ENCODE assay signal across 8 mouse cellular contexts in genomic region chr11:79253542-79254390, GRCm38 (mm10). TPM values are rescaled to one million over a fixed set of nuclear protein-coding genes. Genes with fewer than 3 reads are reported as not detected.
DNase-seq lines count a peak whose midpoint lies in the region; ATAC-seq and TF ChIP-seq lines count a peak whose summit lies in the region.

No protein-coding gene starts in this region.

- H3K27me3 ChIP-seq in midbrain, embryonic 15.5 days (replicated peaks), result no peaks in the 10 kb centered on the region
- H3K27me3 ChIP-seq in stomach, postnatal 0 days (ENCODE audit: control insufficient read depth, insufficient read depth, low read length), result no peaks in the 10 kb centered on the region

- peak overlapping the region; percentile 98 for H3K27ac ChIP-seq in midbrain, embryonic 15.5 days
- peak overlapping the region; percentile 97 for H3K27ac ChIP-seq in stomach, postnatal 0 days (replicated peaks)

- peak; percentile 64 for ATAC-seq in midbrain, embryonic 15.5 days (replicated peaks)
- peak; percentile 65 for ATAC-seq in stomach, postnatal 0 days (ENCODE audit: low FRiP score, low TSS enrichment)

- no peak for TF ChIP-seq EP300 in stomach, postnatal 0 days (optimal IDR thresholded peaks at IDR 0.05)

- H3K4me1 ChIP-seq in midbrain, embryonic 15.5 days, result peaks cover 28% of the 10 kb centered on the region
- H3K4me1 ChIP-seq in stomach, postnatal 0 days (replicated peaks; ENCODE audit: control insufficient read depth, insufficient read depth), result no peaks in the 10 kb centered on the region

- H3K4me2 ChIP-seq in midbrain, embryonic 15.5 days, result peak overlapping the region; percentile 62
- H3K4me2 ChIP-seq in stomach, postnatal 0 days (replicated peaks; ENCODE audit: low read depth), result peak overlapping the region; percentile 88

- H3K9me3 ChIP-seq in midbrain, embryonic 15.5 days, result no peaks in the 10 kb centered on the region
- H3K9me3 ChIP-seq in stomach, postnatal 0 days (ENCODE audit: control insufficient read depth, low read length), result no peaks in the 10 kb centered on the region

- H3K4me3 ChIP-seq in midbrain, embryonic 15.5 days, result peak overlapping the region; percentile 86
- H3K4me3 ChIP-seq in stomach, postnatal 0 days (ENCODE audit: low read depth, low read length), result peak overlapping the region; percentile 95

- under 1% methylated on average over 49 of the region's 49 CpGs for WGBS in midbrain, embryonic 15.5 days
- WGBS in stomach, postnatal 0 days, result 1% methylated on average over 48 of the region's 49 CpGs

- H3K36me3 ChIP-seq in midbrain, embryonic 15.5 days (replicated peaks), result peaks cover 3% of the 10 kb centered on the region; the same call in 1 of the 2 replicates
- no peaks in the 10 kb centered on the region for H3K36me3 ChIP-seq in stomach, postnatal 0 days (ENCODE audit: control insufficient read depth, insufficient read depth, low read length)

- TF ChIP-seq CTCF in stomach, postnatal 0 days (IDR thresholded peaks at IDR 0.05; ENCODE audit: low read depth), result no peak

- peak overlapping the region; percentile 98 for H3K9ac ChIP-seq in midbrain, embryonic 15.5 days
- peak overlapping the region; percentile 94 for H3K9ac ChIP-seq in stomach, postnatal 0 days (ENCODE audit: low read length)

- DNase-seq in urinary bladder, adult 18-20 months (ENCODE audit: low spot score in 2 of 2), result peak; percentile 33 to 62
- no peak for DNase-seq in urinary bladder, postnatal 10 days (ENCODE audit: low spot score)
- peak; percentile 61 for DNase-seq in embryo, embryonic 11 days
- peak; percentile 97 for DNase-seq in heart, adult 11 months
- peak; percentile 45 for DNase-seq in kidney, adult 11 months
- peak; percentile 74 for DNase-seq in liver
- DNase-seq in stomach, postnatal 0 days (ENCODE audit: low spot score), result peak; percentile 76

RNA-seq across cellular contexts. Expression of gene Wsb1, which starts 0.7 kb away (rescaled TPM):
- 463 and 505 TPM in 2 replicates for polyA plus RNA-seq in midbrain, embryonic 15.5 days (2015; fragmentation: Nextera tagmentation; extraction: Ambion mirVana)
- 53.6 and 56.6 TPM in 2 replicates for polyA plus RNA-seq in stomach, postnatal 0 days (2015; fragmentation: Nextera tagmentation; extraction: Ambion mirVana)

RNA-seq across cellular contexts. Expression of gene Gm9964, which starts 42.9 kb away (rescaled TPM):
- not detected in 2 replicates for polyA plus RNA-seq in midbrain, embryonic 15.5 days (2015; fragmentation: Nextera tagmentation; extraction: Ambion mirVana)
- polyA plus RNA-seq in stomach, postnatal 0 days (2015; fragmentation: Nextera tagmentation; extraction: Ambion mirVana), result not detected in 2 replicates
